Mouse (Mus musculus) cerebellum, adult (tissue): ENCODE measurements around the gene Rorc.

Source experiments
- ATAC-seq: cut with Nextera tagmentation; 2 replicates; pipeline ENCODE4 v1.9.2; 2017; ENCODE audit warnings: mild to moderate bottlenecking, moderate library complexity, mixed read lengths; ENCODE audit not compliant: insufficient number of reproducible peaks, low FRiP score, low TSS enrichment

Gene Rorc

GRCm38 (mm10) chr3:94372641-94373040, at the start of gene Rorc:
Gene Rorc (plus strand): TSS chr3:94372794.
- peak; percentile 67 for ATAC-seq

GRCm38 (mm10) chr3:94328681-94329080, 43.9 kb upstream of the Rorc start:
- ATAC-seq, result no peak

GRCm38 (mm10) chr3:94334442-94334841, 38.2 kb upstream of the Rorc start:
- peak; percentile 52; the same call in 1 of the 2 replicates for ATAC-seq

GRCm38 (mm10) chr3:94338522-94338921, 34.1 kb upstream of the Rorc start:
- no peak for ATAC-seq

- no peak for ATAC-seq
Measured at GRCm38 (mm10) chr3:94341959-94342422, 30.6 kb upstream of the Rorc start, which contains the start of gene Them5. Gene Them5 (plus strand): TSS chr3:94342099.

GRCm38 (mm10) chr3:94342552-94342951, 30.0 kb upstream of the Rorc start:
- ATAC-seq, result no peak

- no peak for ATAC-seq
Measured at GRCm38 (mm10) chr3:94344182-94344581, 28.4 kb upstream of the Rorc start.

- ATAC-seq, result no peak
Measured at GRCm38 (mm10) chr3:94344897-94345296, 27.7 kb upstream of the Rorc start.

- no peak for ATAC-seq
Measured at GRCm38 (mm10) chr3:94348146-94348545, 24.4 kb upstream of the Rorc start.

GRCm38 (mm10) chr3:94360812-94361211, 11.8 kb upstream of the Rorc start:
- no peak for ATAC-seq

- no peak for ATAC-seq
Measured at GRCm38 (mm10) chr3:94362138-94362537, 10.5 kb upstream of the Rorc start, which contains the start of gene C2cd4d. Gene C2cd4d (plus strand): TSS chr3:94362438.

- peak; percentile 52 for ATAC-seq
Measured at GRCm38 (mm10) chr3:94363291-94364153, 9.1 kb upstream of the Rorc start.

- ATAC-seq, result 0 out of 2 replicates have a peak, but pooled peaks have one; percentile 8
Measured at GRCm38 (mm10) chr3:94364154-94364526, 8.5 kb upstream of the Rorc start.

GRCm38 (mm10) chr3:94366761-94367160, 5.8 kb upstream of the Rorc start:
- ATAC-seq, result peak; percentile 60

GRCm38 (mm10) chr3:94367511-94367910, 5.1 kb upstream of the Rorc start:
- no peak for ATAC-seq

- ATAC-seq, result no peak
Measured at GRCm38 (mm10) chr3:94368631-94369030, 4.0 kb upstream of the Rorc start.

- ATAC-seq, result no peak
Measured at GRCm38 (mm10) chr3:94369709-94370108, 2.9 kb upstream of the Rorc start.

- no peak for ATAC-seq
Measured at GRCm38 (mm10) chr3:94371637-94372036, 957 bp upstream of the Rorc start.

- no peak for ATAC-seq
Measured at GRCm38 (mm10) chr3:94372038-94372437, 556 bp upstream of the Rorc start.

GRCm38 (mm10) chr3:94373090-94373489, 496 bp downstream of the Rorc start:
- ATAC-seq, result peak; percentile 46

- 0 out of 2 replicates have a peak, but pooled peaks have one; percentile 18 for ATAC-seq
Measured at GRCm38 (mm10) chr3:94373597-94374011, 1.0 kb downstream of the Rorc start.

- ATAC-seq, result no peak
Measured at GRCm38 (mm10) chr3:94374636-94375035, 2.0 kb downstream of the Rorc start.
